Mouse (Mus musculus): ENCODE measurements around the gene Papss1. TPM values are rescaled to one million over a fixed set of nuclear protein-coding genes. Genes with fewer than 3 reads are reported as not detected.

Papss1 gene
- polyA plus RNA-seq, 1 experiment from 2014 or later = 41.5 TPM

DNA sequence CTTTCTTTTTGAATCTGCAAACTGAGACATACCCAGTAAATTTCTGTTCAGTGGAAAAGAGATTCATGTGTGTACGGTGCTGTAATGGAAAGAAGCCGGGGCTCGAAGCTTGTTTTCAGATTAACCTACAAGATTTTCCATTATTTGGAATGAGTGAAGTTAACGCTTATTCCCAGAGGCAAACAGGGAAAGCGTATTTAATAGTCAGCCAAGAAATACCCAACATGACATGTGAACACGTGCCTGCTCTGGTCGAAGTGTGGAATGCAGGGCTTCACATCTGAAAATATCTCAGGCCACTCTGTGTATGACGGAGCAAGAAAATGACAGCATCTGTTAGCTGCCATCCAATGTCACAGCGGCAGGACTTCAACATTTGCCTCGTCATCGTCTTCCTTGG lies 125.4 kb downstream of the Papss1 start:
- 71% methylated on average over 11 of the region's 11 CpGs for WGBS
- H3K9ac ChIP-seq = no peak overlapping the region
- no peak overlapping the region for H3K27ac ChIP-seq (replicated peaks)

DNA sequence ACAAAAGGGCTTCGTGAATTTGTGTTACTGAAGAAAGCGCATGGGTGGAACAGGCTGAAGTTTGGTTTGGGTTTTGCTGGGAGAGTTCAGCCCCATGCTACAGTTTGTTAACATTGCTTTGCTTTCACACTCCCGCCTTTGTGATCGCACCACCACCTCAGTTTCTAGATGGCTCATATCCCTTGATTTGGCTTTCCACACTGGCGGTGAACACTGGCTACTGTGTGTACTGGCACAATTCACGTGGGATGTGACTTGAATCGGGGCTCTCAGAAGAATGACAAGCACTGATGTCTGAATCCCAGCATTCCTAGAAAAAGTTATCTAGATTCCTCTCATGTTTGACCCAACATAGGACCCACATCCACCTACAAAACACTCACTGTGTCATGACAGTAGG lies 126.0 kb downstream of the Papss1 start:
- Histone ChIP-seq H3K4me3 (no peak overlapping the region), H3K27me3 (replicated peaks) (no peaks in the 10 kb centered on the region), H3K4me1 (no peaks in the 10 kb centered on the region), H3K9me3 (no peaks in the 10 kb centered on the region), H3K9ac (no peak overlapping the region), H3K27ac (replicated peaks) (no peak overlapping the region), H3K4me2 (no peak overlapping the region), H3K36me3 (no peaks in the 10 kb centered on the region)
- WGBS = 75% methylated on average over 7 of the region's 7 CpGs
- no peak for ATAC-seq (ENCODE audit: extremely low read depth, insufficient number of reproducible peaks, low FRiP score, low TSS enrichment)

More for the DNA sequence above, 125.4 kb downstream of the Papss1 start:
- H3K9me3 ChIP-seq = no peaks in the 10 kb centered on the region
- H3K36me3 ChIP-seq = no peaks in the 10 kb centered on the region
- no peaks in the 10 kb centered on the region for H3K27me3 ChIP-seq (replicated peaks)
- no peak for ATAC-seq (ENCODE audit: extremely low read depth, insufficient number of reproducible peaks, low FRiP score, low TSS enrichment)
- no peak overlapping the region for H3K4me3 ChIP-seq
- no peaks in the 10 kb centered on the region for H3K4me1 ChIP-seq
- no peak overlapping the region for H3K4me2 ChIP-seq

DNA sequence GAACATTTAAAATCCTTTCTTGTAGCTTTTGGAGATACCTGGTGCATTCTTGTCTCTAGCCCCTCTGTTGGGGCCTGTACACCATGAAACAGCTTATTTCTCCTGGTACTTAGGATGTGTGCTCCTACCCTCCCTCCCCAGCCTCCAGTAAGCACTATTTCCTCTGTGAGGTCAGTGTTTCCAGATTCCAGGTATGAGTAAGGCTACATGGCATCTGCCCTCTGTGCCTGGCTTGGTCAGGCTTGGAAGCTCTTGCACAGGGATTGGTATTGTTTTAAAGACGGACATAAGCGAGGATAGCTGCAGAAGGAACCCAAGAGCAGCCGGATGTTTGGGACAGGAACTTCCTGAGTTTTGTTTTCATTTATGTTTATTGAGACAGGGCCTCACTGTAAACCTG lies 126.6 kb downstream of the Papss1 start:
- H3K36me3 ChIP-seq = no peaks in the 10 kb centered on the region
- 65% methylated on average over 3 of the region's 3 CpGs for WGBS
- no peaks in the 10 kb centered on the region for H3K9me3 ChIP-seq
- H3K9ac ChIP-seq = no peak overlapping the region
- no peak overlapping the region for H3K27ac ChIP-seq (replicated peaks)
- ATAC-seq (ENCODE audit: extremely low read depth, insufficient number of reproducible peaks, low FRiP score, low TSS enrichment) = no peak
- no peaks in the 10 kb centered on the region for H3K27me3 ChIP-seq (replicated peaks)
- no peak overlapping the region for H3K4me3 ChIP-seq
- H3K4me1 ChIP-seq = no peaks in the 10 kb centered on the region
- H3K4me2 ChIP-seq = no peak overlapping the region

Other genes with a start within 250 kb of the Papss1 start
- gene Sgms2, start 73.4 kb upstream of the Papss1 start, polyA plus RNA-seq (2015; fragmentation: Nextera tagmentation; extraction: Ambion mirVana) = 0.57 and 0.85 TPM in 2 replicates